Mouse (Mus musculus) megakaryocyte-erythroid progenitor cell, adult 5-6 weeks (primary cell): Measurements from ENCODE around the gene F11. TPM values are rescaled to one million over a fixed set of nuclear protein-coding genes. Genes with fewer than 3 reads are reported as not detected.

ENCODE experiments used
- ATAC-seq: replicated peaks from 2 replicates; pipeline ENCODE4 v1.8.0; 2016; ENCODE audit warnings: mild to moderate bottlenecking, inconsistent platforms; ENCODE audit not compliant: severe bottlenecking, poor library complexity, low FRiP score, low TSS enrichment
- total RNA-seq, 2 experiments: library from RNA; stranded (forward) in 1 of 2; stranded (reverse) in 1 of 2; fragments of 200-1000, 215-1000 nt in 1 of 2; fragments of >200 nt in 1 of 2; fragmentation: Nextera tagmentation in 1 of 2; gene quantifications; 2 replicates each; pipeline ENCODE4 v1.2.3; 2014 to 2017

F11 gene
- total RNA-seq (2014; fragmentation: Nextera tagmentation) (not detected in 2 replicates), total RNA-seq (2017) (not detected in 2 replicates)

- ATAC-seq: no peak
Observed at GRCm38 (mm10) chr8:45261920-45262319, at the start of gene F11. Gene F11 (minus strand): TSS chr8:45262031.

GRCm38 (mm10) chr8:45310967-45311366, 49.1 kb upstream of the F11 start:
- ATAC-seq: no peak

- ATAC-seq: no peak
Observed at GRCm38 (mm10) chr8:45308366-45308765, 46.5 kb upstream of the F11 start, which contains the start of gene Gm45753. Gene Gm45753 (minus strand): TSS chr8:45308466.

- ATAC-seq: no peak
Observed at GRCm38 (mm10) chr8:45305479-45305878, 43.6 kb upstream of the F11 start.

GRCm38 (mm10) chr8:45304354-45304753, 42.5 kb upstream of the F11 start:
- no peak for ATAC-seq

GRCm38 (mm10) chr8:45302390-45302789, 40.6 kb upstream of the F11 start:
- ATAC-seq: no peak

- no peak for ATAC-seq
Observed at GRCm38 (mm10) chr8:45295276-45295675, 33.4 kb upstream of the F11 start.

- ATAC-seq: no peak
Observed at GRCm38 (mm10) chr8:45294687-45295086, 32.9 kb upstream of the F11 start, which contains the start of gene Klkb1. Gene Klkb1 (minus strand): TSS chr8:45294859.

GRCm38 (mm10) chr8:45291790-45292189, 30.0 kb upstream of the F11 start:
- no peak for ATAC-seq

GRCm38 (mm10) chr8:45281630-45282029, 19.8 kb upstream of the F11 start:
- no peak for ATAC-seq

GRCm38 (mm10) chr8:45277453-45277852, 15.6 kb upstream of the F11 start:
- ATAC-seq: no peak

GRCm38 (mm10) chr8:45274317-45274716, 12.5 kb upstream of the F11 start:
- no peak for ATAC-seq

- no peak for ATAC-seq
Observed at GRCm38 (mm10) chr8:45269056-45269455, 7.2 kb upstream of the F11 start.

GRCm38 (mm10) chr8:45268485-45268884, 6.7 kb upstream of the F11 start:
- ATAC-seq: no peak

- ATAC-seq: no peak
Observed at GRCm38 (mm10) chr8:45267611-45268391, 6.0 kb upstream of the F11 start.

GRCm38 (mm10) chr8:45266993-45267392, 5.2 kb upstream of the F11 start:
- no peak for ATAC-seq

GRCm38 (mm10) chr8:45264918-45265317, 3.1 kb upstream of the F11 start:
- no peak for ATAC-seq

GRCm38 (mm10) chr8:45262851-45263250, 1.0 kb upstream of the F11 start:
- ATAC-seq: no peak

- ATAC-seq: no peak
Observed at GRCm38 (mm10) chr8:45258421-45258820, 3.4 kb downstream of the F11 start.

GRCm38 (mm10) chr8:45255040-45255439, 6.8 kb downstream of the F11 start:
- ATAC-seq: no peak

GRCm38 (mm10) chr8:45254194-45254842, 7.5 kb downstream of the F11 start:
- ATAC-seq: no peak
